Mouse (Mus musculus) limb, embryonic 10.5 days (tissue): ENCODE results near the gene Vmn2r117. TPM values are rescaled to one million over a fixed set of nuclear protein-coding genes. Genes with fewer than 3 reads are reported as not detected.
"Not testable (repeated sequence)": the region's sequence is repeated elsewhere in the genome, so short reads cannot be mapped to it uniquely, and the experiment has no call there.

Experiments used
- DNase-seq: peaks from one replicate; pipeline ENCODE4 v3.0.0-alpha.2; 2017; ENCODE audit warnings: low spot score
- H3K27ac ChIP-seq: fragments of 300-500 bp; sonication (generic); 2 replicates; pipeline ENCODE4 v1.5.1; 2016; ENCODE audit warnings: mild to moderate bottlenecking
- H3K27me3 ChIP-seq: fragments of 300-500 bp; sonication (generic); 2 replicates; pipeline ENCODE4 v1.6.1; 2016; ENCODE audit warnings: low read depth, mild to moderate bottlenecking; ENCODE audit not compliant: poor library complexity, severe bottlenecking
- H3K36me3 ChIP-seq: fragments of 300-500 bp; sonication (generic); 2 replicates; pipeline ENCODE4 v1.6.1; 2016; ENCODE audit warnings: mild to moderate bottlenecking, moderate library complexity
- H3K4me1 ChIP-seq: fragments of 300-500 bp; sonication (generic); 2 replicates; pipeline ENCODE4 v1.6.1; 2016
- H3K4me3 ChIP-seq: fragments of 300-500 bp; sonication (generic); 2 replicates; pipeline ENCODE4 v1.5.1; 2016; ENCODE audit warnings: mild to moderate bottlenecking, moderate library complexity
- H3K9me3 ChIP-seq: fragments of 300-500 bp; sonication (generic); replicated peaks from 2 replicates; pipeline ENCODE4 v1.6.1; 2016; ENCODE audit warnings: mild to moderate bottlenecking
- WGBS: fragments of 180-500 bp; shearing (Covaris S2); methylation state at CpG from one replicate; pipeline ENCODE4 v1.1.7; 2016; 5-methylcytosine and 5-hydroxymethylcytosine counted together
- polyA plus RNA-seq: library from polyadenylated mRNA; unstranded; fragments of >200 nt; fragmentation: Nextera tagmentation; extraction: Ambion mirVana; gene quantifications from 2 replicates; pipeline ENCODE4 v1.2.1, GENCODE M21; 2016

Gene Vmn2r117
- not detected in 2 replicates for polyA plus RNA-seq

DNA sequence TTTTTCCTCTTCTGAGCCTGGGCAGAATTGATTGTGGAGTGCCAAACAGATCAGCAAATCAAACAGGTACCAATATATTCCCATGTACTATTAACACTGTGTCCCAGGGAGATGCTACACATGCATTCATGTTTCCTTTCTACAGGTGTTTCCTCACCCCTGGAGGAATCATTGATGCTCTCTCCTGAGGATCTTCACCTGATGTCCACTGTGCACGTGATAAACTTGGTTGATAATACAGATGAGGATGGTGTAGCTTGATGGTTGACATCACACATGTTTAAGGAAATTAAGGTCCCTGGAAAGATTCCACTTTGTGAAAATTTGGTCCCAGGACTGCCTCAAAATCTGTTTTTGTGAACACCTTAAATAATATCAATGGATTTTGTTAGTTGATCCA is at the start of gene Vmn2r117:
TSS of gene Vmn2r117 (minus strand) at position 101 of the 400 bp plus-strand sequence.
- not testable (repeated sequence) for H3K27ac ChIP-seq, H3K4me1 ChIP-seq, H3K4me3 ChIP-seq, H3K27me3 ChIP-seq, H3K36me3 ChIP-seq, DNase-seq, H3K9me3 ChIP-seq
- WGBS = 59% methylated on average over 1 of the region's 1 CpGs

DNA sequence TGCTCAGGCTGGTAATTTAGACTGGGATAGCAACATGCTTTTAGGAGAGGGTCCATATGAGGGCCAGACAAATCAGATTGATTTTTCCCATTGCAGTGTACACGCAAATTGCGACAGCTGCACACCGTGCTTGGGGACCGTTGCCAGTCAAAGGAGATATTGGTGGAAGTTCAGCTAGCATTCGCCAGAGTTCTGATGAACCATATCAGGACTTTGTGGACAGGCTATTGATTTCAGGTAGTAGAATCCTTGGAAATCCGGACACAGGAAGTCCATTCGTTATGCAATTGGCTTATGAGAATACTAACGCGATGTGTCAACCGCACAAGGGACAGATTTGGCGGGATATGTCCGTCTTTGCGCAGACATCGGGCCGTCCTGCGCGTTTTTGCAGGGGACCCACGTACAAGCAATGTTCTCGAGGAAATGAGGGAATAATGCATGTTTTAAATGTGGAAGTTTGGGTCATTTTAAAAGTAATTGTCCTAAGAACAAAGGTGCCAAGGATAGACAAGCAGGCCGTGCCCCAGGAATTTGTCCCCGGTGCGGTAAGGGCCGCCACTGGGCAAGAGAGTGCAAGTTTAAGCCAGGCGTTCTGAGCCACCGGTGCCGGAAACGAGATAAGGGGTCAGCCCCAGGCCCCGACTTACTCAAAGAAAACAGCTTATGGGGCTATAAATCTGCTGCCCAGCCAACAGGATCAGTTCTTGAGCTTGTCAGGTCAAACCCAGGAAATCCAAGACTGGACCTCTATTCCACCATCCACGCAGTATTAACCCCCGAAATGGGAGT is 43.6 kb upstream of the Vmn2r117 start:
- DNase-seq, H3K27ac ChIP-seq, H3K27me3 ChIP-seq, H3K9me3 ChIP-seq, H3K4me3 ChIP-seq, H3K36me3 ChIP-seq, H3K4me1 ChIP-seq: not testable (repeated sequence)
- WGBS = 67% methylated on average over 30 of the region's 30 CpGs

DNA sequence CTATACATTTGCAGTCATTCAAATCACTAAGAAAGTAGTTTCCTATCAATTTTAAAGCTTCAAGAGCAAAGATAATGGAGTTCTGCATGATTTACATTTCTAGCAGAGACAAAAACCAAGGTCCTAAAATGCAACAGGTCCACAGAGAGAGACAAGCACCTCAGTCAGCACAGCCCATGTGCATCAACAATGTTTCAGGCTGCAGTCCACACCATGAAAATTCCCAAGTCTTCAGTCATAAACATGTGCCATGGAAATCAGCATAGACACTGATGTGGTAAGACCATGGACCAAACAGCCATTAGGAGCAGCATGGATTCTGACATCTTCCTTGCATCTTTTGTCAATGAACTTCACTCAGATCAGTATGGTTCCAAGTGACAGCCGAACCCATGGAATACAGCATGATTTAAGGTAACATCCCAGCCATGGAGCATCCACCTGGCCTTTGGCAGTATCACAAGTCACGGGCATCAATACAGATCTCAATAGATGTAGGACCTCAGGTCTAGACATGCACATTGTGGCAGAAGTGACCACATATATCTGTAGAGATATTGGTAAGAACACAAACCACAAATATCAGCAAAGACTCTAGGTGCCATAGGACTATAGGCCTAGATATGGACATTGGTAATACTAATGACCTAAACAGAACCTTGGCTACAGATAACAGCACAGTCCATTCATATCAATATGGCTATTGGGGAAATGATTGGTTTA is 39.4 kb upstream of the Vmn2r117 start:
- no peak for DNase-seq
- no peaks in the 10 kb centered on the region for H3K36me3 ChIP-seq
- H3K4me3 ChIP-seq = no peak overlapping the region
- no peaks in the 10 kb centered on the region for H3K9me3 ChIP-seq
- H3K27me3 ChIP-seq = no peaks in the 10 kb centered on the region
- 75% methylated on average over 2 of the region's 2 CpGs for WGBS
- no peaks in the 10 kb centered on the region for H3K4me1 ChIP-seq
- no peak overlapping the region for H3K27ac ChIP-seq

DNA sequence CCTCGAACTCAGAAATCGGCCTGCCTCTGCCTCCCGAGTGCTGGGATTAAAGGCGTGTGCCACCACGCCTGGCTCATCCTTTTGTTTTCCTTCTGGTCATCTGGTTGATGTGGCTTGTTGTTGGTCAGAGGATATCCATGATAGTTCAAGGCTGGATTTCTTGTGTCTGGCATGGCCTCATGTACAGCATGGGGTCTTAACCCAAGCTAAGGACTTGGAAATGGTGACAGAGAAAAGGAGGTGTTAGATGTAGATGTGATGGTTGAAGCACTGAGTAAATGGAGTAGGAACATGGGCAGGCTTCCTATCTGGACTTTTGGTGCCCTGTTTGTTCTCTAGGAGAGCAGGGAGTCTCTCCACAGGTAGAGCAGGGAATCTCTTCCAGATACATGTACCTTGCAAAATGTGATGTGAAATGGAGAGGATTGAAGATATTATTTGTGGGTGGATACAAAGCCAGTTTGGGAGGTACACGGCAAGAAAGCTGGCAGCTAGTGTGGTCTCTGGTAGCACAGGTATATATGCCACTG is 46.3 kb downstream of the Vmn2r117 start:
- H3K36me3 ChIP-seq = no peaks in the 10 kb centered on the region
- H3K4me1 ChIP-seq = no peaks in the 10 kb centered on the region
- H3K9me3 ChIP-seq = peaks cover 4% of the 10 kb centered on the region; the same call in 1 of the 2 replicates
- H3K27me3 ChIP-seq = no peaks in the 10 kb centered on the region
- 82% methylated on average over 6 of the region's 6 CpGs for WGBS
- DNase-seq = no peak
- H3K27ac ChIP-seq = no peak overlapping the region
- no peak overlapping the region for H3K4me3 ChIP-seq

Other genes starting within 250 kb of the Vmn2r117 start
- gene Vmn2r114, start 167.2 kb downstream of the Vmn2r117 start, polyA plus RNA-seq = not detected in 2 replicates
- gene Vmn2r115, start 136.0 kb downstream of the Vmn2r117 start, polyA plus RNA-seq = not detected in 2 replicates
- gene Vmn2r116, start 95.1 kb downstream of the Vmn2r117 start, polyA plus RNA-seq = not detected in 2 replicates
- 31.3 and 31.9 TPM in 2 replicates for gene Zfp213, start 84.5 kb upstream of the Vmn2r117 start, polyA plus RNA-seq
- gene Zfp13, start 119.8 kb upstream of the Vmn2r117 start, polyA plus RNA-seq = 22.0 and 25.4 TPM in 2 replicates
- gene Zscan10, start 121.2 kb upstream of the Vmn2r117 start, polyA plus RNA-seq = 0.35 and 0.38 TPM in 2 replicates
- gene Mmp25, start 165.6 kb upstream of the Vmn2r117 start, polyA plus RNA-seq = 0.84 and 1.1 TPM in 2 replicates
- 1.4 and 2.0 TPM in 2 replicates for gene Bicdl2, start 180.8 kb upstream of the Vmn2r117 start, polyA plus RNA-seq
- gene Hcfc1r1, start 193.9 kb upstream of the Vmn2r117 start, polyA plus RNA-seq = 29.0 and 30.5 TPM in 2 replicates
- gene Thoc6, start 194.2 kb upstream of the Vmn2r117 start, polyA plus RNA-seq = 70.4 and 71.1 TPM in 2 replicates
- gene Tnfrsf12a, start 197.8 kb upstream of the Vmn2r117 start, polyA plus RNA-seq = 5.2 and 5.6 TPM in 2 replicates
- 32.7 and 42.1 TPM in 2 replicates for gene Cldn6, start 199.6 kb upstream of the Vmn2r117 start, polyA plus RNA-seq
- gene Cldn9, start 204.3 kb upstream of the Vmn2r117 start, polyA plus RNA-seq = 1.9 and 4.6 TPM in 2 replicates
- gene 1520401A03Rik, start 243.1 kb upstream of the Vmn2r117 start, polyA plus RNA-seq = 0.13 and 0.36 TPM in 2 replicates
- 66.8 and 67.6 TPM in 2 replicates for gene Pkmyt1, start 246.6 kb upstream of the Vmn2r117 start, polyA plus RNA-seq